8 mouse cellular contexts compared by ENCODE assay signal in genomic region chr11:3452769-3453168, GRCm38 (mm10). TPM values are rescaled to one million over a fixed set of nuclear protein-coding genes. Genes with fewer than 3 reads are reported as not detected.
DNase-seq lines count a peak whose midpoint lies in the region; ATAC-seq lines count a peak whose summit lies in the region.

No protein-coding gene starts in this region.

- peak; percentile 27 to 51 for DNase-seq in lung, adult 18-20 months
- no peak for DNase-seq in lung, postnatal 25 days (ENCODE audit: low spot score)
- DNase-seq in cerebellum, adult 18-20 months, result peak; percentile 31 to 32
- peak; percentile 46 to 68 for DNase-seq in kidney, postnatal 25 days
- peak; percentile 38 for DNase-seq in lung, postnatal 36 days
- DNase-seq in frontal cortex, postnatal 25 days (ENCODE audit: low spot score in 2 of 2), result no peak

- H3K9ac ChIP-seq in heart, embryonic 14.5 days (ENCODE audit: low read length), result peak overlapping the region; percentile 84
- H3K9ac ChIP-seq in stomach, embryonic 16.5 days (ENCODE audit: low read length), result peak overlapping the region; percentile 79

- H3K4me2 ChIP-seq in heart, embryonic 14.5 days (ENCODE audit: low read length), result peak overlapping the region; percentile 65
- peak overlapping the region; percentile 97 for H3K4me2 ChIP-seq in stomach, embryonic 16.5 days (ENCODE audit: low read depth, low read length)

- H3K4me3 ChIP-seq in heart, embryonic 14.5 days (ENCODE audit: control insufficient read depth in 1 of 2, insufficient read depth in 1 of 2, low read depth in 1 of 2, low read length in 2 of 2), result peak overlapping the region; percentile 68 to 93
- H3K4me3 ChIP-seq in stomach, embryonic 16.5 days (replicated peaks; ENCODE audit: low read length), result peak overlapping the region; percentile 92

- H3K36me3 ChIP-seq in heart, embryonic 14.5 days (ENCODE audit: control insufficient read depth, insufficient read depth, low read length), result peaks cover 14% of the 10 kb centered on the region
- no peaks in the 10 kb centered on the region for H3K36me3 ChIP-seq in stomach, embryonic 16.5 days (ENCODE audit: control insufficient read depth, insufficient read depth, low read length)

- H3K27me3 ChIP-seq in heart, embryonic 14.5 days (ENCODE audit: control insufficient read depth, insufficient read depth, low read length), result no peaks in the 10 kb centered on the region
- no peaks in the 10 kb centered on the region for H3K27me3 ChIP-seq in stomach, embryonic 16.5 days (ENCODE audit: control insufficient read depth, insufficient read depth, low read length)

- ATAC-seq in heart, embryonic 14.5 days (ENCODE audit: insufficient number of reproducible peaks, insufficient read depth, low FRiP score, low read depth), result 0 out of 2 replicates have a peak, but pooled peaks have one; percentile 19
- ATAC-seq in stomach, embryonic 16.5 days (ENCODE audit: insufficient read depth, low FRiP score), result peak; percentile 30; the same call in 1 of the 2 replicates

- peak overlapping the region; percentile 88 to 97 for H3K27ac ChIP-seq in heart, embryonic 14.5 days (replicated peaks in 1 of 2; ENCODE audit: control insufficient read depth in 1 of 2, insufficient read depth in 1 of 2, low read depth in 2 of 2, low read length in 2 of 2)
- H3K27ac ChIP-seq in stomach, embryonic 16.5 days (ENCODE audit: low read length), result peak overlapping the region; percentile 96

- WGBS in heart, embryonic 14.5 days, result 2% methylated on average over 9 of the region's 9 CpGs
- 0% methylated on average over 9 of the region's 9 CpGs for WGBS in stomach, embryonic 16.5 days

- no peaks in the 10 kb centered on the region for H3K9me3 ChIP-seq in heart, embryonic 14.5 days (ENCODE audit: control insufficient read depth, low read length)
- H3K9me3 ChIP-seq in stomach, embryonic 16.5 days (replicated peaks; ENCODE audit: control insufficient read depth, low read length), result no peaks in the 10 kb centered on the region

- peaks cover 3 to 13% of the 10 kb centered on the region in 2 experiments for H3K4me1 ChIP-seq in heart, embryonic 14.5 days (ENCODE audit: control insufficient read depth in 2 of 2, insufficient read depth in 2 of 2, low read length in 2 of 2)
- peaks cover 11% of the 10 kb centered on the region for H3K4me1 ChIP-seq in stomach, embryonic 16.5 days (ENCODE audit: control insufficient read depth, insufficient read depth, low read length)

RNA-seq across cellular contexts. Expression of gene Rnf185, which starts 0.6 kb away (rescaled TPM):
- 31.3 and 32.5 TPM in 2 replicates for polyA plus RNA-seq in heart, embryonic 14.5 days (2014; fragmentation: Nextera tagmentation; extraction: Ambion mirVana)
- 30.7 and 31.4 TPM in 2 replicates for polyA plus RNA-seq in stomach, embryonic 16.5 days (2015; fragmentation: Nextera tagmentation; extraction: Ambion mirVana)

RNA-seq across cellular contexts. Expression of gene Pla2g3, which starts 35.3 kb away (rescaled TPM):
- 0.20 and 0.34 TPM in 2 replicates for polyA plus RNA-seq in heart, embryonic 14.5 days (2014; fragmentation: Nextera tagmentation; extraction: Ambion mirVana)
- 1.8 and 4.5 TPM in 2 replicates for polyA plus RNA-seq in stomach, embryonic 16.5 days (2015; fragmentation: Nextera tagmentation; extraction: Ambion mirVana)

RNA-seq across cellular contexts. Expression of gene Limk2, which starts 43.8 kb away (rescaled TPM):
- 58.1 and 60.3 TPM in 2 replicates for polyA plus RNA-seq in heart, embryonic 14.5 days (2014; fragmentation: Nextera tagmentation; extraction: Ambion mirVana)
- 92.6 and 109 TPM in 2 replicates for polyA plus RNA-seq in stomach, embryonic 16.5 days (2015; fragmentation: Nextera tagmentation; extraction: Ambion mirVana)

RNA-seq across cellular contexts. Expression of gene Inpp5j, which starts 51.9 kb away (rescaled TPM):
- 8.1 and 8.2 TPM in 2 replicates for polyA plus RNA-seq in heart, embryonic 14.5 days (2014; fragmentation: Nextera tagmentation; extraction: Ambion mirVana)
- polyA plus RNA-seq in stomach, embryonic 16.5 days (2015; fragmentation: Nextera tagmentation; extraction: Ambion mirVana), result 3.4 and 3.5 TPM in 2 replicates

Comparison
In these comparisons a context has a peak if more than half of its experiments do, and no peak if none do; other contexts are left out.
1. DNase-seq: peak in lung, adult 18-20 months (2 of 2), cerebellum, adult 18-20 months (2 of 2), kidney, postnatal 25 days (2 of 2) and lung, postnatal 36 days (single experiment); none in lung, postnatal 25 days (single experiment) and frontal cortex, postnatal 25 days (0 of 2).